Mouse (Mus musculus) lung, postnatal 14 days (tissue): ENCODE measurements around the gene Bmpr1a.
"Not testable (repeated sequence)": the region's sequence is repeated elsewhere in the genome, so short reads cannot be mapped to it uniquely, and the experiment has no call there.

Source experiments
- DNase-seq: peaks from one replicate; pipeline ENCODE4 v3.0.0; 2021

Bmpr1a gene

DNA sequence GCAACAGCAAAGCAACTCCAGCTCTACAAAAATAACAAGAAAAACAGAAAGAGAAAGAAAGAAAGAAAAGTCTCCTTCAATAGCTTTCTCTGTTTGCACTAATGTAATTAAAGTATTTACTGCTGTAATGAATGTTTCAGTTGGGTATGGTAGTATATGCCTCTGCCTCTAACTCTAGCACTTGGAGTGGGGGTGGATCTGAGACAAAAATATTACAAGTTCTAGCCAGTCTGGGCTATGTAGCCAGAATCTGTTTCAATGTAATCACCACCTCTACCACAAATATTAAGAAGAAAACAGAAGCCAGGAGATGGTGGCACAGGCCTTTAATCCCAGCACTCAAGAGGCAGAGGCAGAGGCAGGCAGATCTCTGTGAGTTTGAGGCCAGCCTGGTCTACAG is 54.7 kb downstream of the Bmpr1a start:
- DNase-seq, result no peak

DNA sequence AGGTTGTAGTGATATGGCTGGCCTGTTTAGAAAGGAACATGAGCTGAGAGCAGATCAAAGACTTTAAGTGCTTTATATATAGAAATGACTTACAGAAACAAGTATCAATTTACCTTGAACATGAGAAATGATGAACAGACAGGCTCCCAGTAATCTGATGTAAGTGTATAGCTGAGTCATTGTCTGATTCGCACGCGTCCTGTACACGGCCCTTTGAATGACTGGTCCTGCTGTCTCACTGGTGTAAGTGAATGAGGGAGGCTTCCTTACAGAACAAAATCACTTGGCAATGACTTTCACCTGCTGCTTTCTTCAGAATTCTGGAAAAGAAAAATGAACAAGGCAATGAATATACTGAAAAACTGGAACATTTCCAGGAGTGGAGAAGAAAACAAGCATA is 55.5 kb downstream of the Bmpr1a start:
- no peak for DNase-seq

DNA sequence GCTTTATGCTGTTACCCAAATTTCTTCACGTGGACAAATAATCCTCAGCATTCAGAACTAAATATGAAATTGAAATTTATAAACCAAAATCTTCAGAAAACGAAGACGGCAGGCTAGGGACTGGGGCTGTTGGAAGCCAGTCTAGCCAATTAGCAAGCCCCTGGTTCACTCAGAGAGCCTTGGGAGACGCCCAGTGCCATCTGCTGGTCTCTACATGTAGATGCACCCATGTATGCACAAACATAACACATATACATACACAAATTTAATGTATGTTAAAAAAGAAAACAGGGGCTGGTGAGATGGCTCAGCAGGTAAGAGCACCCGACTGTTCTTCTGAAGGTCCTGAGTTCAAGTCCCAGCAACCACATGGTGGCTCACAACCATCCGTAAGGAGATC is 56.5 kb downstream of the Bmpr1a start:
- DNase-seq, result no peak

DNA sequence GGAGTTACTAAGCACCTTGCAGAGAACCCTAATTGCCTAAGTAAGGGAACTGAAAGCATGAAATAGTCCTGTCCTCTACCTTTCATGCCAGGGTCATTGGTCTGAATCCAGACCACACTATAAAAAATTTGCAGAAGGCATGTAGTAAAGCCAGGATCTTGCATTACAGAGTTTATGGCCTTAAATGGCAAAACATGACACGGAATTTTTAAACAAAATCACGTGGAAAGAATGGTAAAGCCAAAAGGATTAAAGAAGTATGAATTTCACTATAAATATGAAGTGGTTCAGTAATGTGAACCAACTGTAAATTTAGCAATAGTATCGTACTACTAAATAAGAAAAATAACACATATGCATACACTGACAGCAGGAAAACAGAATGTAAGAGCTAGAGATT is 57.8 kb downstream of the Bmpr1a start:
- no peak for DNase-seq

DNA sequence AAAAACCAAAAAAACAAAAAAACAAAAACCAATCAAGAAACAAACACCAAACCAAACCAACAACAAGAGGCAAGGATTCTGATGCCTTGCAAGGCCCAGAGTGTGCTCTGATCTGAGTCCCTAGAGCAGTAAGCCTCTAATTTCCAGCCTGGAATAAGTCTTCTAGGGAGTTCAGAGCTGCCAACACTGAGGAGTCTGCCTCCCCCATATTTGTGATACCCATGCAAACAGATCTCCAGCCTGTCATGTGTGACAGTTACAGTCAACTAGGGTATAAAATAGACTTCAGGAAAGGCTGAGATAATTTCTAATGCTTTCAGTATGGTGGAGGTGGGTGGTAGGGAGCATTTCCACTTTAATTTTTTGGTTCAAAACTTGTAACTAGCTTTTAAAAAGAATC is 58.2 kb downstream of the Bmpr1a start:
- DNase-seq, result no peak

DNA sequence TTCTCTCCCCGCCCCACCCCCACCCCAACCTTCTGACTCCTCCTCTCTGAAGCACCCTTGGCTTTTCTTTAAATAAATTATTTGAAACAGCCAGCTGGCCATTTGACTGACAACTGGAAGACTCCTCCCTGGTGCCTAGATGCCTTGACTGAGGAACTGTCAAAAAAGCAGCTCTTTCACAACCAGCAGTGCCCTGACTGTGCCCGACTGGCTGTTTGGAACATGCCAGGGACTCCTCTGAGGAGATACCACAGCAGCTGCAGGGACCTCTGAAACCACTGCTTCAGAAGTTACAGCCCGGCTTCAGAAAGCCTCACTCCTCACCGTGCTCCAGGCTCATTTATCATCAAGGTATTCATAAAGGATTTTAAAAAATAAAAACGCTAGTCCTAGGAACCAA is 58.8 kb downstream of the Bmpr1a start:
- no peak for DNase-seq

DNA sequence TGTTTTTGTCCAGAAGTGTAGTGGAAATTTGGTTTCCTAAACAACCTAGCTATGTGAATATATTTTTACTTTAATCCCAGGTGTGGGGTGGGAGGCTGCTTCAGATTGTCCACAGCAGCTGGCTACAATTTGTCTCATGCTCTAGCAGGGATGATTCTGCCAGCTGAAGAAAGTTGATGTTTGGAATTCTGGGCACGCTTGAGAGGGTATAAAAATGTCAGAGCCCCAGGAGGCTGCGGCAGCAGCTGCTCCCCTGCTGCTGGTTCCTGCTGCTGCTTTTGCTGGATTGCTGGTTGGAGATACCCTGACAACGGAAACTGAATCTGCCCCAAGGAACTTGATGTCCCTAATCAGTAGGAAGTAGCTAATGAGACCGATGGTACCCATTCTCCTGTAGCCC is 60.6 kb downstream of the Bmpr1a start:
- DNase-seq, result no peak

DNA sequence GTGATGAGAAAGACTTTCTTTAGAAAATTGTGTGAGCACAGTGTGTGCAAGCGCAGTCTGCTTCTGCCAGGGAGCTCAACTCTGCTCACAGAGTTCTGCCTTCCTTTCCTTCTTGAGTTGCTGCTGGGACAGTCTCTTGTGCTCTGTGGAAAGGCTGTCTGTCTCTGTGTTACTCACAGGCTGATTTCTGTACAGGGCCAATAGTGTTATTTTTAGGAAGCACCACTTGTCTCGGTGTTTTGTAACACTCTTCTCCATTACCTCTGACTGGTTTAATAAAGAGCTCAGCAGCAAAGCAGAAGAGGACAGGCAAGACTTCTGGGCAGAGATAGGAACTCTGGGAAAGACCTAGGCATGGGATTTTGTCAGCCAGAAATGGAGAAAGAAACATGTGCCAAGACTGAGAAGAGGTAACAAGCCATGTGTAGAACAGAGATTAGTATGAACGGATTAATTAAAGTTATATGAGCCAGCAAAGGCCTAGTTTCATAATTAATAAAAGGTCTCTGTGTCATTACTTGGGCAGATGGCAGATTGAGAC is 62.5 kb downstream of the Bmpr1a start:
- no peak for DNase-seq

DNA sequence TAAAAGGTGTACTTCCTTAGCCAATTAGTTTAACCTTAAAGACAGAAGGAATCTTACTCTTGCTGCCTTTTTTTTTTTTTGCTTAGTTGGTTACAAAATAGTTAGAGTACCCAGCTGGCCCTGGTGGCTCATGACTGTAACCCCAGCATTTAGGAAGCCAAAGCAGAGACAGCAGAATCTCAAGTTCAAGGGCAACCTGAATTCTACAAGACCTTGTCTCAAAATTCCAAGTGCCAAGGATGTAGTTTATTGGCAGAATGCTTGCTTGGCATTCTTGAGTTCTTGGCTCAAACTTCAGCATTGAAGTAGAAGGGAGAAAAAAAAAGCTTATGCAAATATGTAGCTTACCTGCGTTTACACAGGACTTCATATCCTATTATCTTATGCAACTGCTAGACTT is 74.1 kb downstream of the Bmpr1a start:
- DNase-seq, result no peak

DNA sequence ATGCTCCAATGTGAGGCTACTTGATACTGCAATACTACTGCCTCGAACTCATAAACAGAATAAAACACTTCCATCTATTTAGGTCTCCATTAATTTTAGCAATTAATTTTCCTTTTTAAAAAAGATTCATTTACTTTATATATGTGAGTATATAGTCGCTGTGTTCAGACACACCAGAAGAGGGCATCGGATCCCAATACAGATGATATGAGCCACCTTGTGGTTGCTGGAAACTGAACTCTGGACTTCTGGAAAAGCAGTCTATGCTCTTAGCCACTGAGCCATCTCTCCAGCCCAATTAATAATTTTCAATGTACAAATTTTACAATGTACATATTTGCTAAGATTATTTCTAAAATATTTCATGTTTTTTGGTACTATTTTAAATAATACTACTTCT is 74.9 kb downstream of the Bmpr1a start:
- no peak for DNase-seq

DNA sequence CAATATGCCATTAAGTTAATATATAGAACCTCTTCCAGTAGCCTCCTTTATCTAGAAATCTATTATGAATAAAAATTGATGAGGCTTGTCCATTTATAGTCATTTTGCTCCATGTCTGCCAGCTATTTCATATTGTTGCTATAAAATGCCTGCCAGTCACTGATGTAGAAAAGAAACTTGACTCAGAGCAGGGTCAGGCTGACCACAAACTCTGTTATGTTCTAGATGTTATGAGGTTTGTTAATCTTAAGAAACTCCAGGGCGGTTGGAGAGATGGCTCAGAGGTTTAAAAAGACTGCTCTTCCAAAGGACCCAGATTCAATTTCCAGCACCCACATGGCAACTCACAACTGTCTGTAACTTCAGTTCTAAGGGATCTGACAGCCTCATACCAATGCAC is 82.1 kb downstream of the Bmpr1a start:
- no peak for DNase-seq

DNA sequence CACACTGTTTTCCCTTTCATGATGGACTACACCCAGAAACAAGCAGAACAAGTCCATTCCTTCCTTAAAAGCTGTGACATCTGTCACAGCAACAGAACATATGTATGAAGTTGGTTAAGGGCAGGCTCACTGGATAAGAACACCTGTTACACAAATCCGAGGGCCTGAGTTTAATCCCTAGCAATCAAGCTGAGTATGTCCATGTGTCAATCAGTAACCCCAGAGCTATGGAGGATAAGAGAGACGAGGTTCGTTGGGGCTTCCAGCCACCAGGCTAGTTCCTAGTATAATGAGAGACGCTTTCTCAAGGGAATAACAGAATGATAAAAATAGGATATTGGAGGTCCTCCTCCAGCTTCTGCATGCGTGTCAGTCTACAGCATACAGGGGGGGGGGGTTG is 85.6 kb downstream of the Bmpr1a start:
- DNase-seq, result no peak

DNA sequence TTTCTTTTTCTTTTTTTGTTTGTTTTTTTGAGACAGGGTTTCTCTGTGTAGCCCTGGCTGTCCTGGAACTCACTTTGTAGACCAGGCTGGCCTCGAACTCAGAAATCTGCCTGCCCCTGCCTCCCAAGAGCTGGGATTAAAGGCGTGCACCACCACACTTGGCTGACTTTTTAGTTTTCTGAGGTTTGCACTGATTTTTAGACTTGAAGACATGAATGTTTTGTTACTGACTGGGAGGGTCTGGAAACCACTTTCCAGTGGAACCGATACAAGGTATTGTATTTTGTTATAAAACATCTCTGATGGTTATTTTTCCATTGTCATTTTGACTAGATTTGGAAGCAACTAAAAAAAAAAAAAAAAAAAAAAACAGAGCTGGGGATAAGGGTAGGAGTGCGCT is 86.2 kb downstream of the Bmpr1a start:
- DNase-seq, result not testable (repeated sequence)

DNA sequence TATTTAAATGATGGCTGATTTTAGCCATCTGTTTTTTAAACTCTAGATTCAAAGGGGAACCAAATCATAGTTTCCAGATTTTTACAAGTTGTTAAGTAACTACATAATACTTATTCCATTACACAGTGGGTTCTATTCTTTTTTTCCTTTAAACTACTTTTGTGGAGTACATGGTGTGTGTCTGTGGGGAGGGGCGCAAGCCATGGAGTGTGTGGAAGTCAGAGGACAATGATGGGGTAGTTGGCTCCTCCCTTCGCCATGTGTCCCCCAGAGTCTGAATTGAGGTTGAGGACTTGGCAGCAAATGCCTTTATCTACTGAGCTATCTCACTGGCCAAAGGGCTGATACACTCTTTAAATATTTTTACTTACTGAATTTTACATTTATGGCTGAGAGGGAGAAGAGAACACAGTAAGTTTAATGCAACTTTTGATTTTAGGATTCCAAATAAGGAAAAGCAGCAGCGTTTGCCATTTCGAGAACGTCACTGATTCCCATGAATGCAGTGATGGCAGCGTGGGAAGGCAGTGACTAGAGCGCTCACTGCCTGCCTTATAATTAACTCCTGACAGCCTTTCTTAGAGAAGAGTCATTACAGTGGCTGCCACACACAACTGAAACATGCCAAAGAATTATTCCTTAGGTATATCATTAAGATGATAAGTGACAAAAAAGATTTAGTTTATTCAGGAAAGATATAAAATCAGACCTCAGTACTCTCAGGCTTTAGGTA is 90.8 kb downstream of the Bmpr1a start:
- DNase-seq, result no peak

DNA sequence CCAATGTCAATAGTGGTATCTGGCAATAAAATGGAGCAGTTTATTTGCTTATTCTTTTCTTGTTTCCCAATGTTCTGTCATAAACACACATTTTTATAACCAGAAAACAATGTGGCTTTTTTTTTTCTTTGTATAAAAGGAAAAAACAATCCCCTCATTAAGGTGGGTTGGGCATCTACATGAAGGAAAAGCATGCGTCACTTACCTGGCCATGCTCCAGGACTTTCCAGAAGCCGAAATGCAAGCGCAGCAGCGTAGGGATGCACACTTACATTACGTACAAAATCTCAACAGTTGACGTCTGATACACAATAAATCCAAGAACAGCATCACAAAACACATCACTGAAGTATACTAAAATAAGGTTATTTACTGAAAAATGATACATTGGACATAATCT is 92.4 kb downstream of the Bmpr1a start:
- no peak for DNase-seq

DNA sequence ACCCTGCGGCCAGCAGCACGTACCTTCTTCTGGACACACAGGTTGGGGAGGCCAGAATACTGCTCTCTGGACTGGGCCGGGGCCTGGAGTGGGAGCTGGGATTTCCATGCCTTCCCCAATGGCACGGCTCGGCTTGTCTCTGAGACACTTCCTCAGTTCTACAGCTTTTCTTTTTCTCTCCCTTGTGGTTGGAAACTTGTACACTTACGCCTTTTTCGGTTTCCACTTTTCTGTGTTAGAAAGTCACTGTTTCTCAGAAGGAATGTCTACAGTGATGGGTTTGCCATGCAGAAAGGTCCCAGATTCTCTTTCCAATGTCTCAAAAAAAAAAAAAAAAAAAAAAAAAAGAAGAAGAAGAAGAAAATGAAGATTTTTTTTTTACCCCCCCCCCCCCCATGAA is 99.7 kb downstream of the Bmpr1a start:
- DNase-seq, result no peak

DNA sequence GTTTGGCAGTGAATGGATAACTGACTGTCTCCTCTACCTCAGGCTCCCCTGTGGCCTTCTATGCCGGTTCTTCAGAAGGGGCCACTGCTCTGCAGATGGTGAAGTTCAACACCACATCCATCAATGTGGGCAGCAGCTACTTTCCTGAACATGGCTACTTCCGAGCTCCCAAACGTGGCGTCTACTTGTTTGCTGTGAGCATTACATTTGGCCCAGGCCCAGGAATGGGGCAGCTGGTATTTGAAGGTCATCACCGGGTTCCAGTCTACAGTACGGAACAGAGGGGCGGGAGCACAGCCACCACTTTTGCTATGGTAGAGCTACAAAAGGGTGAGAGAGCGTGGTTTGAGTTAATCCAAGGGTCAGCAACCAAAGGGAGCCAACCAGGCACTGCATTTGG is 100.3 kb downstream of the Bmpr1a start:
- DNase-seq, result no peak

DNA sequence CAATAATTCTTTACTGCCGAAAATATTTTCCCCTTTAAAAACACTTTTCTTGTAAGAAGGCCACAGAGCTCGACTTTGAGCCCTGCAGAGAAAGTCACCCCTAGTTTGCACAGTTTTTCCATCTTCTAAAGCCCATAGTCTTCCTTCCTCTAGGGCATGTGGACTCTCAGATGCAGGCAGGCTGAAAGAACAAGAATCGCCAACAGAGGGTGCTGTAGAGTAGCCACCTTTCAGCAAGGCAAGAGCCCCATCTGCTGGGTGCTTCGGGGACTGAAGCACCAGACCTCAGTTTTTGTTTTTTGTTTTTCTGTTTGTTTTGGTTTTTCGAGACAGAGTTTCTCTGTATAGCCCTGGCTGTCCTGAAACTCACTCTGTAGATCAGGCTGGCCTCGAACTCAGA is 102.0 kb downstream of the Bmpr1a start:
- DNase-seq, result peak; percentile 89

DNA sequence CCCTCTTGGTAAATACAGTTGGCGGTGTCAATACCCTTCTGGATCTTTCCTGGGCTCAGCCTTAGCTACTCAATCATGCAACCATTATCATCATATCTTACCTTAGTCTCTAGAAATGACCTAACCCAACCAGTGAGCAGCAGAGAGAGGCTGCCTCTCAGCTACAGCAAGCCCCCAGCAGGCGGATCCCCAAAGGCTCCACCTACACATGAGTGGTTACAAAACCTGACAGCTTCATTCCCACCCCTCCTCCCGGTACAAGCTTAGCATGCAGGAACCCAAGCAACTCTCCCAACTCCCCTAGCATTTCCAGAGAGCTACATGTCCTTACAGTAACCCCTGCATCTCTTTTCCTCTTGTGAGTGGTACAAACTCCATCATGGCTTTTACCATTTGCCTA is 103.1 kb downstream of the Bmpr1a start:
- no peak for DNase-seq

DNA sequence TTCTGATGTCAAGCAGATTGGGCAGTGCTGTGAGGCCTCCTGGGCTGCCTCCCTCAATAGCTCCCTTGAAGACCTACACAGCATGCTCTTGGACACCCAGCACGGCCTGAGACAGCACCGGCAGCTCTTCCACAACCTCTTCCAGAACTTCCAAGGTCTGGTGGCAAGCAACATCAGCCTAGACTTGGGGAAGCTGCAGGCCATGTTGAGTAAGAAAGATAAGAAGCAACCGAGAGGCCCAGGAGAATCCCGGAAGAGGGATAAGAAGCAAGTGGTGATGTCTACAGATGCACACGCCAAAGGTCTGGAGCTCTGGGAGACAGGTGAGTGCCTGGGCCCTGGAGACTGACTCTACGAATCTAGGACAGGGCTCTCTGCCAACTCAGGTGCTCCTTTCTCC is 103.8 kb downstream of the Bmpr1a start:
- no peak for DNase-seq

DNA sequence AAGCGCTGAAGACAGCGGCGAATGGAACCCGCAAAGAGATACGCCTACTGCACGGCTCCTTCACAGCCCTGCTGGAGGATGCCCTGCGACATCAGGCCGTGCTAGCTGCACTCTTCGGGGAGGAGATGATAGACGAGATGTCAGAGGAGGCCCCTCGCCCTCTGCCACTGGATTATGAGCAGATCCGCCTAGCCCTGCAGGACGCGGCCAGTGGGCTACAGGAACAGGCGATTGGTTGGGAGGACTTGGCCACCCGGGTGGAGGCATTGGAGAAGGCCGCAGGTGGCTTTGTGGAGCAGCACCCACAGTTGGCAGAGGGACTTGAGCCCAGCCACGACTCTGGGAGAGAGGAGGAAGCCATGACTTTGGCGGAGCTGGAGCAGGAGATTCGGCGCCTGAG is 104.2 kb downstream of the Bmpr1a start:
- DNase-seq, result no peak

DNA sequence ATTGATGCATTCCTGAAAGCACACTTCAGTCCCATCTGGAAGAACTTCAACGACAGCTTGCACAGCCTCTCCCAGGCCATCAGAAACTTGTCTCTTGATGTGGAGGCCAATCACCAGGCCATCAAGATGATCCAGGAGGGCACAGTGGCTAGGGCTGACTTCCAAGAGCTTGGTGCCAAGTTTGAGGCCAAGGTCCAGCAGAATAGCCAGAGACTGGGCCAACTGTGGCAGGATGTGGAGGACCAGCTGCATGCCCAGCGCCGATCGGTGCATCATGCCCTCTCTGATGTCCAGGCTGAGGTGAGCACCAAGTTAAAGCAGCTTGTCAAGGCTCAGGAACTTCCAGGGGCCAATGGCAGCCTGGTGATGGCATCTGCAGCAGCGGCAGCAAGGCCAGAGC is 105.3 kb downstream of the Bmpr1a start:
- no peak for DNase-seq

DNA sequence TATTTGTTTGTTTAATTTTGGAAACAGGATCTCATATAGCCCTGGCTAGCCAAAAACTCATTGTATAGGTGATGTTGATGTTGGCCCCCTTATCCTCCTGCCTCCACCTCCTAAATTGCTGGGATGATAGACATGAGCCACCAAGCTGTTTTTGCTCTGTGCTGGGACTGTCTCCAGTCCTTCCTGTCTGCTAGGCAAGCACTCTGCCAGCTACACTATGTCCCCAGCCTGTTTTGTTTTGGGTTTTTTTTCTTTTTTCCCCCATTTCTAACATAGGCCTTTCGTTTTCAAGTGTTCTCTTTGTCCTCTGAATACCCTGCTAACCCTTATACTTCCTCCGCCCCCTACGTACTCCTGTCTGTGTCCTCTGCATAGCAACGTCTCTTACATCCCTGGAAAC is 109.8 kb downstream of the Bmpr1a start:
- no peak for DNase-seq

DNA sequence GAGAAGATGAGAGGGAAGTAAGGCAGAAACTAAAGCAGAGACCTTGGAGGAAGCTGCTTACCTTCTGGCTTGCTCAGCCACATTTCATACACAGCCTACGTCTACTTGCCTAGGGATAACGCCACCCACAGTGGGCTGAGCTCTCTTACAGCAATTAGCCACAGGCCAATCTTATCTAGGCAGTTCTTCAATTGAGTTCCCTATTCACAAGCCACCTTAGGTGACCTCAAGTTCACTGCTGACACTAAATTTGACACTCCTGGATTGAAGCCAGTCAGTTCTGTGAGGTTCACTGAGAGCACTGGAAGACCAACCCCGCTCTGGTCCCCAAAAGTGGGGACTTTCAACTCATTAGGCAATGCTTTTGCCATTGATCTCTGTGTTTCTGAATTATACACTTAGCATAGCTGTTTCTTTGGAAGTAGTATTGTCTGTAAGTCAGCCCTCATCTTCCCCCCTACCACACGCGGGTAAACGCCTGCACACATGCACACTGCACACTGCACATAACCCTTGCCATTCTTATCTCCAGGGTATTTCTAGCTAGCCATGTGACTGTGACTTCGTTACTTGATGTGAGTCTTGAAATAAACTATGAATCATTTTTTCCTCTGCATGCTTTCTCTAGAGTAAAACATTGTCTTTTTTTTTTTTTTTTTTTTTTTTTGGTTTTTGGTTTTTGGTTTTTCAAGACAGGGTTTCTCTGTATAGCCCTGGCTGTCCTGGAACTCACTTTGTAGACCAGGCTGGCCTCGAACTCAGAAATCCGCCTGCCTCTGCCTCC is 120.0 kb downstream of the Bmpr1a start:
- DNase-seq, result no peak
